Mouse (Mus musculus) ES-CJ7 (cell line): ENCODE data around the gene Msh5.

ENCODE experiments used
- DNase-seq: peaks from one replicate; pipeline ENCODE4 v3.0.0; 2011; ENCODE audit warnings: low read depth, low spot score

Gene Msh5

DNA sequence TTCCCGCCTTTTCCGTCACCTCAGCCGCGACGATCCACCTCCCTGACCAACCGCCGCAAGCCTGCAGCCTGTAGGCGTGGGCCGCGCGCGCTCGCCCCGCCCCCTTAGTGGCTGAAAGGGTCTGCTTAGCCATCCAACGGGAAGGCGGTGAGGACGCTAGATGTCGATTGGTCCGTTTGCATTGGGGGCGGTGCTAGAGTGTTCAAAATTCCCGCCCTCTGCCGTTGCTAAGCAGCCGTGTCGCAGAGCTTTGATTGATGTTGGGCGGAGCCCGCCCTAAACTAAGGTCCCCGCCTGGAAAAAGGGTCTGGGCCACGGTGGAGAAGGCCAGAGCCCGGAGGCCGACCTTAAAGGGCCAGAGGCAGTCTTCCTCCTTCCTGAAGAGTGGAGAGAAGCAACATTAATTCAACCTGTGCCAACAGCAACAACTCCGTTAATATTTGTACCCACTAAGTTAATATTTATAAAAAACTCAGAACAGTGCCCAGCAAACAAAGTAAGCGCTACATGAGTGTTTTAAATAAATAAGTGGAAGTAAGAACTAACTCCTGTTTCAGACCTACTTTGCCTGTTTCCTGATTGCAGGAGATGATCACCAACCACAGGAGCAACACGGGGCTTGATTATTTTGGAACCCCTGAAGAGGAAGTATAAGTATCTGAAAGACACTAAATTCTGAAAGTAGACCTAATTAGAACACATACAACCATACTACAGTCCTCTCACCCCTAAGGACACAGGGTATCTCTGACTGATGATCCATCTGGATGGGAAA lies at the start of gene Msh5:
Gene Msh5 (minus strand): TSS at position 65 of the 775 bp plus-strand sequence.
- DNase-seq, result peak; percentile 100

DNA sequence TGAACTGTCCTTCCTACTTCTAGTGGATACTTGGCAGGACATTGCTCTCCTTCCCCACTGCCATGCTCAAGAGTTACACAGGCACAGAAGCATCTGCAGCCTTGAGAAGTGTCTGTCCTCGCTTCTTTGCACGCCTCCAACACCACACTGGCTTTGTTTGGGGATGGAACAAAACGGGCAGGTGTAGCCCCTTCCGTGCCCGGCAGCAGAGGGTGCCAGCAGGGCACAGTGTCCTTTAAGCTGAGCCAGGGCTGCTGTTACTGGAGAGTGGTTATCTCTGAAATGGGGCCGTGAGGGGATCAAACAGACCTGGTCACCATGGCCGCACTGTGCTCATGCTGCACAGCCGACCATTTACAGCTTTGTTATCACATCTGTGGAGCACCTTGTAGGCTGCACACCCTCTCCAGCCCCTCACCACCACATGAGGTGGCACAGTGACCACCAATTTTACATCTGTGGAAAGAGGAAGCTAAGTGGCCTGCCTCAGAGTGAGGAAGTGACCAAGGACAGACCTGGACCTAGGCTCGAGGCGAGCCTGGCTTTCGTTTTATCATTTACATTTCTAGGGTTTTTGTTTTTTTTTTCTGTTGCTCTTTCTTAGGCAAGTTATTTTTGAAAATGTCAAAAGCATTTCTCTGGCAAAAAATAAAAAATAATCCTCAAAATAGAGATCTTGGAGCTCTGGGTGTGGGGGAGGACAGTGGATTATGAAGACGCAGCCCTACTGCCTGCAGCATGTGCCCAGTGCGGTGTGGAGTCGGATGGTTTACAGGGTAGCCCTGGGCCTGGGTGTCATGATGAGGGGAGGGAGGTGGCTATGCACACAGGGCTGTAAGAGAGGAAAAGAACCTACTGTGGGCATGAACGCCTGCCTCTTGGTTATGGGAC lies 48.2 kb upstream of the Msh5 start:
- DNase-seq, result no peak

DNA sequence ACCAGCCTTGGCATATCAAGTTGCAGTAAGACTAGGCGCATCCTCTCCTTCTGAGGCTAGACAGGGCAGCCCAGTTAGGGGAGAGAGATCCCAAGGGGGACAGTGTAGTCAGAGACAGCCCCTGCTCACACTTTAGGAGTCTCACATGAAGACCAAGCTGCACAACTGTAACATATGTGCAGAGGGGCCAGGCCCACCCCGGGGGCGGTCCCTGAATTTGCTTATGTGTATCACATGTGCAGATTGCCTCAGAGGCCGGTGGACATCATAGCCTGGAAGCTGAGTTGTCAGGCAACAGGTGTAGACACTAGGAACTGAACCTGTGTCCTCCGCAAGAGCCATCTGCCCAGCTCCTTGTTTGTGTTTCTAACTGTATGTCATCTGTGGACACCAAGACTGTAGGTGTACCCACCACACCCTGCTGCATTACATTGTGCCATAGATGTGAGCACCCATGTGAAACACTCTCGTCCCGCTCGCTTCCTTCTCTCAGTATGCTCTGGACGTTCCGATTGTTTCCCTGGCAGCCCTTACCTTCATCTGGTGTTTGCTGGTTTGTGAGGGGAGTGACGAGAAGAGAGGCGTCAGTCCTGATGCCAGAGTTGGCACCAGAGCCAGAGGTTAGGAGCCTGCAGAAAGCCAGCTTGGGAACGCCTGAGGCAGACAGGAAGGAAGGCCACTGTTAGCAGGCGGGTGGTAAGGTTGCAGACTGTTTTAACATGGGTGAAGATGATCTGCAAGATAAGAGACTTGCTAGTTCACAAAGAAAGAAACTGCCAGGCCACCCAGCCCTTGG lies 46.1 kb upstream of the Msh5 start:
- DNase-seq, result no peak

DNA sequence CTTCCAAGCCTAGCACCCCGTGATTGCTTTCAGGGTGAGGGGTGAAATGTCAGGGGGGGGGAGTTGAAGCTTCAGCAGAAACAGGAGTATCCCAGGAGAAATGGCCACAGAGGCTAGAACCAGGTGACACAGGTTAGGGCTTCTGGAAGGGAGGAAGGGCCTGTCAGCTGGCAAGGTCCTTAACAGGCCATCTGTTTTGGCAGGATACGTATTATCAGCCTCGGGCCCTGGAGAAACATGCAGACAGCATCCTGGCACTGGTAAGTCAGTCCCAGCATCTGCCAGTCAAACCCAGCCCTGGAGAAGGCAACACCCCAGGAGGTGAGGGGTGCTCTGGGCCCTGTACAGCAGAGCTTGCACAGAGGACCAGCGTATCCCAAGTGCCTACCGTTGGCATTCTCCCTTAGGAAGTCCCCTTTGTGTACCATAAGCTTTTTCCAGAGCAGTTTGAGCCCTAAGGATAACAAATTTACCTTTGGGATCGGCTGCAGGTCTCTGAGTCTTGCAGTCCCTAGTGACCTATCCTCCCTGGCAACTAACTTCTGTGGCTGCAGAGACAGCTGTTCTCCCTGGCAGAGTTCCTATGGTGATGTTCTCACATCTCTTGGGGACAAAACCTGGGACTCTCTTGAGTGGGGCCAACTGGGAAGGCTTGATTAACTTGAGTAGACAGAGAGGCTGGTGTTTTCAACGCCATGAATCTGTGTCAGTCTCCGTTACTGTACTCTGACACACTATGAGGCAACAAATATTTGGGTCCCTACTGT lies 43.8 kb upstream of the Msh5 start:
- no peak for DNase-seq

DNA sequence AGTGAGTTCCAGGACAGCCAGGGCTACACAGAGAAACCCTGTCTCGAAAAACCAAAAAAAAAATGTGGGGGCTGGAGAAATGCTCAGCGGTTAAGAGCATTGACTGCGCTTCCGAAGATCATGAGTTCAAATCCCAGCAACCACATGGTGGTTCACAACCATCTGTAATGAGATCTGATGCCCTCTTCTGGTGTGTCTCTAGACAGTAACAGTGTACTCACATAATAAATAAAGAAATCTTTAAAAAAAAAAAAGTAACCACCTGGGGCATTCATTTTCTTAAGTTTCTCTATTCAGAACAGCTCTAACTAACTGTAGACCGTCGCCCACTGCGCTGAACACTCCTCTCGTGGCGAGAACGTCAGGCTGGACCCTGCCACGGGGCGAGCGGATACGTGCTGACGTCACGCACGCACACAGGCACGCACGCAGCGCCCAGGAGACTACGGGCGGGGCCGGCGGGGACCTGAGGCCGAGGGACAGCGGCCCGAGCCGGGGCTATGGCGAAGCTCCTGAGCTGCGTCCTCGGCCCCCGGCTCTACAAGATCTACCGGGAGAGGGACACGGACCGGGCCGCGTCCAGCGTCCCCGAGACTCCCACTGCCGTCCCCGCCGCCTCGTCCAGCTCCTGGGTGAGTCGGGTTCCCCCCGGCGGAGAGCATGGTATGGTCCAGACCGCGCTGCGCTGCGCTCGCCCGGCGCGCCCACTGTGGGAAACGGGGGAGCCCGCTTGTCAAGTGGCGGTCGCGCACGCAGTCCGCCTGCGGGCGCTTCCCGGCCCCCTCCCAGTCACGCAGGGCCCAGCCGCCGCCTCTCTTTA lies 42.5 kb upstream of the Msh5 start, which contains the start of gene Abhd16a:
Gene Abhd16a (plus strand): TSS at position 439 of the 820 bp plus-strand sequence.
- DNase-seq, result peak; percentile 93

DNA sequence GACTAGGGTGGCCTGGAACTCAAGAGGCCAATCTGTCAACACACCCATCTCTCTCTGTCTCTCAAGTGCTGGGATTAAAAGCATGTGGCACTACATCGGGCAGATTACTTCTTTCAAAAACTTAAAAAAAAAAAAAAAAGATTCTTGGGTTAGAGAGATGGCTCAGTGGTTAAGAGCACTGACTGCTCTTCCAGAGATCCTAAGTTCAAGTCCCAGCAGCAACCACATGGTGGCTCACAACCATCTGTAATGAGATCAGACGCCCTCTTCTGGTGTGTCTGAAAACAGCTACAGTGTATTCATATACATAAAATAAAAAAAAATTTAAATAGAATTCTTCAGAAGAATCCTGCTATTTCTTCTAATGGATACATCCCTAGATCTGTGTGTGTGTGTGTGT lies 41.6 kb upstream of the Msh5 start:
- DNase-seq, result peak; percentile 48

DNA sequence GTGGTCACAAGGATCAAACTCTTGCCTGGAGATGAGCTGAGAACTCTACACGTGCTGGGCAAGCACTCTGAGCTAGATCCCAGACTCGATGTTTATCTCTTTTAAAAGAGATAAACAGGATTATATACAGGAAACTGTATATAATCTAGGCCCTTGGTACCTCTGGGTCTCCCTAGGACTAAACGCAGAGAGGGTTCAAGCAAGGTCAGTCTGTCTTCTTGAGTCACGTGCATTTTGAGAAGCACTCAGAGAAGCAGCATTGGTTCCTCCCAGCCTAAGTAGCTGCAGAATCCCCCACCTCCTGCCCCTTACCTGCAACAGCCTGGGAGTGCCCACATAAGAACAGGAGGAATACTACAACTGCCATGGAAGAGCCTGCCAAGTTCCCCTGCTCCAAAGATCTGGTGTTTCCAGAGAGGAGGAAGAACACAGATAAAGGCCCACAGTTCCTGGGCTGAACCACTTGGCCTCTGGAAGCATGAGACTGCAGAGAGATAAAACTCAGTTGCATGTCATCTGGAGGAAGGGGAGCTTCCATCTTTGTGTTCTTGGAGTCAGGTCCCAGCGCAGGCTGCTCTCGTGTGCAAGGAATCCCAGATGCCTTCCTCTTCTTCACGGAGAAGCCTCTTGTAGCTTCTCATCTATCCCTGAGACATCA lies 38.8 kb upstream of the Msh5 start, which contains the start of gene Ly6g6f:
Gene Ly6g6f (minus strand): TSS at position 403 of the 658 bp plus-strand sequence.
- DNase-seq, result no peak

DNA sequence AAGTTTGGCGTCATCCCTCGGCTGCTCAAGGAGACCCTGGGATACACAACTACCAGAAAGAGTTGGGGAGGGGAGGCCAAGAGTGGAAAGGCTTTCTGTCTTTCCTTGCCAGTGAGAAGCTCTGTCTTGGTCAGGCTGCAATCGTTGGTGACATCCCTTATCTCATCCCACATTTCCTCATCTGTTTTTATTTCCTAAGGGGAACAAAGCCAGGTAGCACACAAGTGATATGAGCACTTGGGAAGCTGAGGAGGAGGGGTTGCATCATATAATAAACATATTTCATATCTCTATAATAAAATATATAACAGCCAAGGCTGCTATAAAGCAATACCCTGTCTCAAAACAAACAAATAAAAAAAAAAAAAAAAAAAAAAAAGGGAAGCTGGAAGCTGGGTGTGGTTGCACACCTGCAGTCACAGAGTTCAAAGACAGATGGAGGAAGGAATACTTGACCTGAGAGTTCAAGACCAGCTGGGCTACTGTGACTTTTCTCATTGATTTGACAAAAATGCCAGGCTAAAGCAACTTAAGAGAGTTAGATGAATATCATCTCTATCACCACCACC lies 37.5 kb upstream of the Msh5 start:
- DNase-seq, result no peak

DNA sequence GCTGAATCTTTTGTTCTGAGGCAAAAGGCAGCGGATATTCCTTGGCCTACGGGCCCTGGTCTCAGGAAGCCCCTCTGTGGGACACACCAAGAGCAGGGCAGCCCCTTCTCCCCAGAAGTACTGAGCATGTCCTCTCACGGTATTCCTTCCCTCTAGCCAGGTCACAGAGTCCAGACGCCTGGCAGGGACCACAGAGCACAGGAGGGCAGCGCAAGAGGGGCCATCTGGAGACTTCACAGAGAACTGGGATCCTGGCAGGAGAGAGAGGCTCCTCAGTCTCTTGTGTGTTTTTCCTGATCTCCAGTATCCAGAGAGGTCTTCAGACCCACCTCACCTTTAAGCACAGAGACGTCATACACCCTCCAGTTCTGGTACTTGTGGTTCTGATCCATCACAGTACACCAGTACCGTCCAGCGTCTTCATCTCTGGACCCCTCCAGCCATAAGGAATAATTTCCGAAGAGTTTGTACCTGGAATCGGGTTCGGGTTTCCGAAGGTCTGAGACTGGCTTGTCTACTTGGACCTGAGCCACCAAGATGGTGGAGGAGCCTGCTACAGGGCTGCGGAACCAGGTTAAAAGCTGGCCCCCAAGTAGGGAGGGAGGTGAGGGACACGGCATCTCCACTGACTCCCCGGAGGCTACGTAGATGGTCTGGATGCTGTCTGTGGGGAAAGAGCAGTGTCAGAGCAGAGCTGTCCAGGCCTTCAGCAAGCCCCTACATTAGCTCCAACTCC lies 36.5 kb upstream of the Msh5 start:
- DNase-seq, result no peak

DNA sequence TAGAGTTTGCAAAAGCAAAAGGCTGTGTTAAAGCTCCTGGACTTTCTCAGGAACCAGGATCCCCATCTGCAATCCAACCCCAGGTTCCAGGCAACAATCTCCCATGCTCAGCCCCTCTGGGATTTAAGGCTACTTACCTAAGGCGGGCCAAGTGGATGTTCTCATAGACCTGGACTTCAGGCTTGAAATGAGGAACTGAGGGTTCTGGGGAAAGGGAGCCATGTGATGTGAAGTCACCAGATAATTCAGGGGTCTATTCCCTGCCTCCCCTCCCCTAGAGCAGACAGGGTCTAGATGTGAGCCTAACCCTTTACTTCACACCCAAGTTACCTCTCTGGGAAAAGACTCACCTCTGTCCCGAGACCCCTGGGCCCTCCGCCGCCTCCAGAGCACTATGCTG lies 34.2 kb upstream of the Msh5 start:
- no peak for DNase-seq

DNA sequence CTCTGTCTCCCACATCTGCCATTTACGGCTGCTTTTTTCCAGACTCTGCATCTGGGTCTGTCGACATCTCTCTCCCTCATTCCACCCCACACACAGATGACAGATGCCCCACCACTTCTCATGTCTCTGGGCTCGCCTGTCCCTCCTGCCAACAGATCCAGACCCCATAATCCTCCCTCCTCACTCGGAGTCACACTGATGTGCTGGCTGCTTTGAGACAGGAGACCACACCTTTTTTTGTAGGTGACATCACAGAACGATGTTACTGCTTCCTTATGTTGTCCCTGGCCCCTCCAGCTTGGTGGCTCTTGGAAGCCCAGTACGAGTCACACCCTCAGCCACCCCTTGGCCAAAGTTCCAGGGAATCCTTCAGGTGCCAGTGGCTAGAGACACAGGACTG lies 33.7 kb upstream of the Msh5 start:
- no peak for DNase-seq

DNA sequence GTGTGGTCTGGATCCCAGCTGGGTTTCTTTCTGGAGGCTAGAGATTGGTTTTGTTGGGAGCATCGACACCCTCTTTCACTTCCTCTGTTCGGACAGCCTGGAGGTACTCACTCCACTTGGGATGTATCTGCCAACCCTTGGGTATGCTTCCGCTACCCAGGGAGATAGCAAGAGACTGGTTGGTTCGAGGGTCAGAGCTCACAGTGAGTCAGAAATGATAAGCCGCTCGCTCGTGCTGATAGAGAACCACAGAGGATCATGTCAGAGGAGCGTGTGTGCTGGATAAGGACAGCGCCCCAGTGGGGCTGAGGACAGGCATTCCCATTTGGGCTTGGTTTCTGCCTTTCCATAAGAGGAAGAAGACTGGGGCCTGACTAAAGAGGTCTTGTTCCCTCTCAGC lies 33.2 kb upstream of the Msh5 start:
- no peak for DNase-seq

DNA sequence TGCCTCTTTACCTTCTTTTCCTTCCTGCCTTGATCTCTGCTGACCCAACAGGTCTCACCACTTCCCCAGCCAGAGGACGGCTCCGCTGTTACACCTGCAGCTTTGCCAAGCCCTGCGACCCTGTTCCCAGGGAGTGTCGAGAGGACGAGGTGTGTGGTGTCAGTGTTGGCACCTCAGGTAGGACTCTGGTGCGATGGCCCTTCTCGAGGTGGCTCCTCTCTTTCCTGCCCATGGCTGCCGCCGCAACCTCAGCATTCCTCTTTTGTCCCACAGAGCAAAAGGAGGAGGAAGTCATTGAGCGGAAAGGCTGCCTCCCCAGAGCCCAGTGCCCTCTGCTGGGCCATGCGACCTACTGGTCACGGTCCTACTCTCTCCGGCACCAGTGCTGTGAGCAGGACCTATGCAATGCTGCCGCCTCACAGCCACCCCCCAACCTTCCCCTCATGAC lies 31.3 kb upstream of the Msh5 start, which contains the start of gene Ly6g6d:
Gene Ly6g6d (minus strand): TSS at position 280 of the 448 bp plus-strand sequence.
- DNase-seq, result no peak

DNA sequence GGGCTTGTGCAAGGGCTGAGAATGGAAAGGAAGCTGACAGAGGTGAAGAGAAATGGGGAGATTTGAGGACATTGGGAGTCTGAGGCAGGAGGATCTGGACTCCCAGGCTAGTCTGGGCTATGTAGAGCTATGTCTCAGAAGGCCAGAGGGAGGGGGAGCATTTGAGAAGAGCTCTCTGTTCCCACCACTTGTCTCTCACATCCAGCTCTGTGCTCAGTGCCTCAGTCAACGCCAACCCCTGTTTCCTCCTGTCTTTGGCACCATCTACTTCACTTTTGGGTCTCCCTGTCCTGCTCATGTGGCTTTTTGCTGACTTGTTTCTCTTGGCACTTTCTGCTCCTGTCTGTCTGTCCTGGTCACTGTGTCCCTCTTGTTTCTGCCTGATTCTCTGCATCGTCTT lies 30.7 kb upstream of the Msh5 start:
- peak; percentile 43 for DNase-seq

DNA sequence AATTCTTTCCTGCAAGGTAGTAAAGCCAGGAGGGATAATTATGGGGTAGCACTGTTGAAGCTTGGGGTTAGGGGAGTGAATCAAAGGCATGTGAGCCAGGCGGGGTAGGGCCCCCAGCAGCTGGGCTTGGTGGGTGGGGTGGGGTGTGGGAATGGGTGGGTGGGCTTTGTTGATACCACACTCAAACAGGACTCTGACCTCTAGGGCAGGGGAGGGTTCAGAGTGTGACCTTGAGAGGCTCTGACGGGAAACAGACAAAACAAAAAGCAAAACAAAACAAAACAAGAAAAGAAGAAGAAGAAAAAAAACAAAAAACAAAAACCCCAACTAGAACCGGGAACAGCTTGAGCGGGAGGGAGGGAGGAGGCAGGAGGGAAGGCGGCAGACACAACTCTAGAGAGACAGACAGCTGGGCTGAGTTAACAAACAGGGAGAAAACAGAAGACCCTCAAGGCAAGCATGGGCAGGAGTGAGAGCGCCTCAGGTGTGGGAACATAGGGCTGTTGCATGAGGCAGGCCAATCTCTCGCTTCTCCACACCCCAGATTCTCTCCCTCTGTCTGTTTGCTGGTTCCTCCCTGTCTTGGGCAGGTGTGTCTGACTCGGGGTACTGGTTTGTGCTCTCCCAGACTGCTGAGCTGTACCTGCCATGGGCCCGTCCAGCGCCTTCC lies 30.1 kb upstream of the Msh5 start, which contains the start of gene Ly6g6e:
Gene Ly6g6e (plus strand): TSS at position 396 of the 670 bp plus-strand sequence.
- peak; percentile 81 for DNase-seq

DNA sequence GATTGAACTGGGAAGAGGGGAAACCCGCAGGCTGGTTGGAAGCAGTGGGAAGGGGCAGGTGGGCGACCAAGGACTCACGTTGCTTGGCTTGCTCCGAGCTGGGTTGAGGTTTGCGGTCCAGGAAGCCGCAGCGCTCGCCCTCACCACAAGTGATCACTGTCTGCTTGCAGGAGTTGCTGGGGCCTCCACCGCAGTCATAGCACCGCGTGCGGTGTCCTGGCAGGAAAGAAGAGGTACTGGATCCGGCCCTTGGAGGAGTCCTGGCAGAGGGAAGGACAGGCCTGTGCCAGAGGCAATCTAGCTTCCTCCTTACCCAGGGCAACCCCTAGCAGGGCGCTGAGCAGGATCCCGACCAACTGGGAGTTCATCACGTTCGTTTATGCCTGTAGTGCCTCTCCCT lies 27.6 kb upstream of the Msh5 start:
- DNase-seq, result peak; percentile 33

DNA sequence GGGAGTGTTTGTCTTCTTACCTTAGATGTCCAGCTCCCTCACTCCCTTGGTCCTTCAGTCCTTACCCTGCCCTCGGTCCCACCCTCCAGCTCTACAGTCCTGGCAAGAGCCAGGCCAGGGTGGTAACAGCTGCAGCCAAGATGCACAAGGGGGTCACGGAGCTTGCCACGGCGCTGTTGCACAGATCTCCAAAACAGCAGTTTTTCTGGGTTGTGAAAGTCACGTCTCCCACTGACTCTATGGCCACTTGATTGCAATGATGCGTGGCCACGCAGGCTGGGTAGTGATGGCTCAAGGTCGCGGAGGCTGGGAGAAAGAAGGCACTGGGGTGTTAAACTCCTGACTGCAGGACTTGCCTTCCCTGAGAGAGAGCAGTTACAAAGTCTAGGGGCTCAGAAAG lies 24.9 kb upstream of the Msh5 start:
- no peak for DNase-seq
